Mouse (Mus musculus) CH12.LX (cell line): ENCODE results near the gene Med29. TPM values are rescaled to one million over a fixed set of nuclear protein-coding genes. Genes with fewer than 3 reads are reported as not detected.
A peak's percentile ranks its signal among the peaks of the same experiment; 100 is the strongest.

Experiments
- CHD2 ChIP-seq: IDR thresholded peaks from 2 replicates; pipeline ENCODE4 v1.6.1; 2011; ENCODE audit warnings: low read length, improper control_type of control experiment
- CTCF ChIP-seq, 2 experiments: IDR thresholded peaks in 1 of 2; conservative IDR thresholded peaks in 1 of 2; 2 replicates each; pipeline ENCODE4 v1.5.1; 2011 to 2012; ENCODE audit warnings: low read depth in 2 of 2, low read length in 2 of 2, improper control_type of control experiment in 1 of 2, inconsistent platforms in 1 of 2, mild to moderate bottlenecking in 1 of 2, moderate library complexity in 1 of 2
- E2F4 ChIP-seq: IDR thresholded peaks from 2 replicates; pipeline ENCODE4 v1.6.1; 2011; ENCODE audit warnings: low read depth, low read length, improper control_type of control experiment; ENCODE audit not compliant: insufficient replicate concordance
- EP300 ChIP-seq: IDR thresholded peaks from 2 replicates; pipeline ENCODE4 v1.6.1; 2011; ENCODE audit warnings: low read length, improper control_type of control experiment
- MAZ ChIP-seq: IDR thresholded peaks from 2 replicates; pipeline ENCODE4 v1.6.1; 2012; ENCODE audit warnings: low read depth, mild to moderate bottlenecking, inconsistent platforms, low read length, improper control_type of control experiment, moderate library complexity
- MEF2A ChIP-seq: IDR thresholded peaks from 2 replicates; pipeline ENCODE4 v1.6.1; 2014; ENCODE audit warnings: low read depth, mild to moderate bottlenecking, inconsistent platforms, low read length, improper control_type of control experiment, borderline replicate concordance
- MXI1 ChIP-seq: IDR thresholded peaks from 2 replicates; pipeline ENCODE4 v1.6.1; 2011; ENCODE audit warnings: mild to moderate bottlenecking, low read depth, low read length, improper control_type of control experiment
- polyA plus RNA-seq: library from polyadenylated mRNA; unstranded; fragments of >175 nt; gene quantifications from 2 replicates; pipeline ENCODE4 v1.2.1, GENCODE M21; 2012; ENCODE audit warnings: low read depth; ENCODE audit not compliant: insufficient read length
- total RNA-seq, 2 experiments: library from RNA; depleted of rRNA; stranded (reverse); fragments of 300-350 nt in 1 of 2; fragments of >200 nt in 1 of 2; gene quantifications; 2 replicates each; pipeline ENCODE4 v1.2.3; 2012 to 2014

The Med29 gene
- total and polyA plus RNA-seq, 3 experiments, result 19.8 to 26.9 (median 23.5) TPM

DNA sequence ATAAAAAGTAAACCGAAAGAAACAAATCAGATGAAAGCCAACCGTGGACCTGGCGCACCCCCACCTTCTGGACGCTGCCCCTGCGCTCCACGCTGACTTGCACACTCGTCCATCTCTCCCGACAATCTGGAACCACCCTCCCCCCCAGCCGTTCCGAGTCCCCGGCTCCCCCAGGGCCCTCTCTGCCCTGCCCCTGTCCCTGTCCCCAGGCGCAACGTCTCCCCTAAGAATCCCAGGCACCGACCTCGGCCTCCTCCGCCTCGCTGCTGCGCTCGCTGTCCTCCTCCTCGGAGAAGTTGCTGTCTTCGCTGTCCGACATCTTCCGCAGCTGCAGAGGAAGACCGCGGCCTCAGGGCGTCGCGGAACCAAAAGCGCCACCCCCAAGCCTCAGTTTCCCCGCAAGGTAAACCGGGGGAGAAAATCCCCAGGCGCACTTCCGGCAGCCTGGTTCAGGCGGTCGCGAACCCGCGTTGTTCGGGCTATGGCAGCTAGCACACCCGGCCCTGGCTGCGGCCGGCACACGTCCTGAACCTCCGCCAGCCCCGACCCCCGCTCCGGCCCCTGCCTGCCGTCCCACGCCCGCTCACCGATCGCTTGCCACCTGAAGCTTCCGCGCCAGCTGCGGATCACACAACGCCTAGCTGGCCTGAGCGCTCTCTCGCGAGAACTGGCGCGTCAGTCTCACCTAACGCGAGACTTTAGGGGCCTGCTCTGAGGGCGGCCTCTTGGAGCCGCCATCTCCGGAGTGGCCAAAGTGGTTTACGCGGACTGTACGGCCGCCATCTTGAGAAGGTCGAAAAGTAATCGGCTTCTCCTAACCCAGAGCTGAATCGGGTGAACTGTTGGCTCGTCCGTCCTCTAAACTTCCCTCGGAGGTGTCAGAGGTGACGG is 54.2 kb downstream of the Med29 start, which contains the start of gene Supt5 (continued):
- TF ChIP-seq MXI1 (peak; percentile 70), EP300 (no peak), CHD2 (peak; percentile 100), CTCF (conservative IDR thresholded peaks at IDR 0.05 in 1 of 2, IDR thresholded peaks at IDR 0.05 in 1 of 2; ENCODE audit: low read depth in 2 of 2, low read length in 2 of 2) (no peak), MEF2A (peak; percentile 40; the same call in 1 of the 2 replicates), MAZ (no peak), E2F4 (no peak)

Other genes starting within 250 kb of the Med29 start
Only the 20 nearest of the 21 such genes appear.
- 180 and 214 TPM in 2 replicates for gene Fbl, start 223.0 kb downstream of the Med29 start, total RNA-seq (2012; rRNA removed)
- 140 and 151 TPM in 2 replicates for gene Fbl, start 223.0 kb downstream of the Med29 start, total RNA-seq (2014; rRNA removed)
- gene Fbl, start 223.0 kb downstream of the Med29 start, polyA plus RNA-seq, result 426 and 516 TPM in 2 replicates
- 0.47 and 0.67 TPM in 2 replicates for gene Dyrk1b, start 213.2 kb downstream of the Med29 start, total RNA-seq (2012; rRNA removed)
- 0.26 TPM in 1 of 2 replicates, not detected in the other for gene Dyrk1b, start 213.2 kb downstream of the Med29 start, total RNA-seq (2014; rRNA removed)
- gene Dyrk1b, start 213.2 kb downstream of the Med29 start, polyA plus RNA-seq, result 0.51 and 0.60 TPM in 2 replicates
- not detected in 2 replicates for gene Eid2, start 124.8 kb downstream of the Med29 start, total RNA-seq (2012; rRNA removed)
- not detected in 2 replicates for gene Eid2, start 124.8 kb downstream of the Med29 start, total RNA-seq (2014; rRNA removed)
- gene Eid2, start 124.8 kb downstream of the Med29 start, polyA plus RNA-seq, result not detected in 2 replicates
- 3.2 and 3.3 TPM in 2 replicates for gene Eid2b, start 115.0 kb downstream of the Med29 start, total RNA-seq (2012; rRNA removed)
- 3.2 and 3.8 TPM in 2 replicates for gene Eid2b, start 115.0 kb downstream of the Med29 start, total RNA-seq (2014; rRNA removed)
- 1.6 and 1.8 TPM in 2 replicates for gene Eid2b, start 115.0 kb downstream of the Med29 start, polyA plus RNA-seq
- not detected in 2 replicates for gene Selenov, start 101.5 kb downstream of the Med29 start, total RNA-seq (2012; rRNA removed)
- not detected in 2 replicates for gene Selenov, start 101.5 kb downstream of the Med29 start, total RNA-seq (2014; rRNA removed)
- gene Selenov, start 101.5 kb downstream of the Med29 start, polyA plus RNA-seq, result not detected in 2 replicates
- 0.21 TPM in 1 of 2 replicates, not detected in the other for gene Dll3, start 90.5 kb downstream of the Med29 start, total RNA-seq (2012; rRNA removed)
- 0.11 TPM in 1 of 2 replicates, not detected in the other for gene Dll3, start 90.5 kb downstream of the Med29 start, total RNA-seq (2014; rRNA removed)
- gene Dll3, start 90.5 kb downstream of the Med29 start, polyA plus RNA-seq, result 0.29 and 0.44 TPM in 2 replicates
- gene Timm50, start 80.6 kb downstream of the Med29 start, total RNA-seq (2012; rRNA removed), result 126 and 134 TPM in 2 replicates
- gene Timm50, start 80.6 kb downstream of the Med29 start, total RNA-seq (2014; rRNA removed), result 79.4 and 86.3 TPM in 2 replicates
- gene Timm50, start 80.6 kb downstream of the Med29 start, polyA plus RNA-seq, result 108 and 145 TPM in 2 replicates
- 67.3 and 76.2 TPM in 2 replicates for gene Supt5, start 54.0 kb downstream of the Med29 start, total RNA-seq (2012; rRNA removed)
- gene Supt5, start 54.0 kb downstream of the Med29 start, total RNA-seq (2014; rRNA removed), result 33.8 and 35.5 TPM in 2 replicates
- 111 and 118 TPM in 2 replicates for gene Supt5, start 54.0 kb downstream of the Med29 start, polyA plus RNA-seq
- 1,915 and 2,040 TPM in 2 replicates for gene Rps16, start 42.1 kb downstream of the Med29 start, total RNA-seq (2012; rRNA removed)
- gene Rps16, start 42.1 kb downstream of the Med29 start, total RNA-seq (2014; rRNA removed), result 42.7 and 66.7 TPM in 2 replicates
- 1,205 and 1,254 TPM in 2 replicates for gene Rps16, start 42.1 kb downstream of the Med29 start, polyA plus RNA-seq
- gene Plekhg2, start 20.1 kb downstream of the Med29 start, total RNA-seq (2012; rRNA removed), result 3.3 and 4.7 TPM in 2 replicates
- gene Plekhg2, start 20.1 kb downstream of the Med29 start, total RNA-seq (2014; rRNA removed), result 0.39 and 0.43 TPM in 2 replicates
- 5.2 and 5.5 TPM in 2 replicates for gene Plekhg2, start 20.1 kb downstream of the Med29 start, polyA plus RNA-seq
- gene Zfp36, start 12.5 kb downstream of the Med29 start, total RNA-seq (2012; rRNA removed), result 2.8 and 3.5 TPM in 2 replicates
- gene Zfp36, start 12.5 kb downstream of the Med29 start, total RNA-seq (2014; rRNA removed), result 1.1 and 1.9 TPM in 2 replicates
- 8.9 and 9.9 TPM in 2 replicates for gene Zfp36, start 12.5 kb downstream of the Med29 start, polyA plus RNA-seq
- 45.9 and 71.0 TPM in 2 replicates for gene Paf1, start 243 bp upstream of the Med29 start, total RNA-seq (2012; rRNA removed)
- 42.2 and 57.8 TPM in 2 replicates for gene Paf1, start 243 bp upstream of the Med29 start, total RNA-seq (2014; rRNA removed)
- gene Paf1, start 243 bp upstream of the Med29 start, polyA plus RNA-seq, result 105 and 151 TPM in 2 replicates
- gene Gmfg, start 44.7 kb upstream of the Med29 start, total RNA-seq (2012; rRNA removed), result 64.3 and 87.9 TPM in 2 replicates
- 51.6 and 52.3 TPM in 2 replicates for gene Gmfg, start 44.7 kb upstream of the Med29 start, total RNA-seq (2014; rRNA removed)
- gene Gmfg, start 44.7 kb upstream of the Med29 start, polyA plus RNA-seq, result 45.1 and 45.9 TPM in 2 replicates
- 1.9 and 2.7 TPM in 2 replicates for gene Lrfn1, start 59.3 kb upstream of the Med29 start, total RNA-seq (2012; rRNA removed)
- 0.31 and 0.67 TPM in 2 replicates for gene Lrfn1, start 59.3 kb upstream of the Med29 start, total RNA-seq (2014; rRNA removed)
- gene Lrfn1, start 59.3 kb upstream of the Med29 start, polyA plus RNA-seq, result 0.99 and 1.00 TPM in 2 replicates
- not detected in 2 replicates for gene Ifnl2, start 117.7 kb upstream of the Med29 start, total RNA-seq (2012; rRNA removed)
- not detected in 2 replicates for gene Ifnl2, start 117.7 kb upstream of the Med29 start, total RNA-seq (2014; rRNA removed)
- gene Ifnl2, start 117.7 kb upstream of the Med29 start, polyA plus RNA-seq, result not detected in 2 replicates
- not detected in 2 replicates for gene Ifnl3, start 130.1 kb upstream of the Med29 start, total RNA-seq (2012; rRNA removed)
- gene Ifnl3, start 130.1 kb upstream of the Med29 start, total RNA-seq (2014; rRNA removed), result not detected in 2 replicates
- gene Ifnl3, start 130.1 kb upstream of the Med29 start, polyA plus RNA-seq, result not detected in 2 replicates
- not detected in 2 replicates for gene Sycn, start 148.2 kb upstream of the Med29 start, total RNA-seq (2012; rRNA removed)
- not detected in 2 replicates for gene Sycn, start 148.2 kb upstream of the Med29 start, total RNA-seq (2014; rRNA removed)
- gene Sycn, start 148.2 kb upstream of the Med29 start, polyA plus RNA-seq, result not detected in 2 replicates
- gene Nccrp1, start 154.5 kb upstream of the Med29 start, total RNA-seq (2012; rRNA removed), result not detected in 2 replicates
- not detected in 2 replicates for gene Nccrp1, start 154.5 kb upstream of the Med29 start, total RNA-seq (2014; rRNA removed)
- not detected in 2 replicates for gene Nccrp1, start 154.5 kb upstream of the Med29 start, polyA plus RNA-seq
- gene Samd4b, start 205.4 kb upstream of the Med29 start, total RNA-seq (2012; rRNA removed), result 7.7 and 10.0 TPM in 2 replicates
- 2.7 and 3.7 TPM in 2 replicates for gene Samd4b, start 205.4 kb upstream of the Med29 start, total RNA-seq (2014; rRNA removed)
- gene Samd4b, start 205.4 kb upstream of the Med29 start, polyA plus RNA-seq, result 18.0 and 24.6 TPM in 2 replicates
- gene Pak4, start 205.5 kb upstream of the Med29 start, total RNA-seq (2012; rRNA removed), result 8.3 and 10.7 TPM in 2 replicates
- gene Pak4, start 205.5 kb upstream of the Med29 start, total RNA-seq (2014; rRNA removed), result 6.7 and 7.5 TPM in 2 replicates
- gene Pak4, start 205.5 kb upstream of the Med29 start, polyA plus RNA-seq, result 10.5 and 11.2 TPM in 2 replicates